Mouse (Mus musculus) heart, postnatal 36 days (tissue): ENCODE measurements around the gene Tcstv1. TPM values are rescaled to one million over a fixed set of nuclear protein-coding genes. Genes with fewer than 3 reads are reported as not detected.
"Not testable (repeated sequence)": the region's sequence is repeated elsewhere in the genome, so short reads cannot be mapped to it uniquely, and the experiment has no call there.

Source experiments
- DNase-seq, 2 experiments: peaks; one replicate each; pipeline ENCODE4 v3.0.0; 2021 to 2022
- intact Hi-C: fragments of 180-260 bp; cut with DNase I; formaldehyde crosslinking; loops from one replicate; pipeline ENCODE4 v1.15.1; 2025
- total RNA-seq, 2 experiments: library from RNA; stranded (reverse); gene quantifications; 2 replicates each; pipeline ENCODE4 v1.2.3; 2021

Tcstv1 gene
- not detected for total RNA-seq

DNA sequence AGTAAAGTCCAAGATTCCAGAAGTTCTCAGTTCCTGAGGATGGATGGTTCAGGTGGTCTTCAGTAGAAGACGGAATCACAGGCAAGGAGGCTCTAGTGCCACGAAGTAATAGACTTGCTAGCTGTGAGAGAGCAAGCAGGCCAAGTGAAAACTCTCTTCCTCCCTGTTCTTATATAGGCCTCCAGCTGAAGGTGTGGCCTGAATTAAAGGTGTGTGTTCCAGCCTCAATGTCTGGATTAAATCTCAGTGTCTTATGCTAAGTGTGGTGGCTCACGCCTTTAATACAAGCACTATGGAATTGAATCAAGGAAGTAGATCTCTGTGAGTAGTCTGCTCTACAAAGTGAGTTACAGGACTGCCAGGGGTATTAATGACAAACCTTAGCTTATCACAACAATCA lies at the start of gene Tcstv1:
Tcstv1 (minus strand) TSS at position 101 of the 400 bp plus-strand sequence.
- intact Hi-C loops, DNase-seq: not testable (repeated sequence)

DNA sequence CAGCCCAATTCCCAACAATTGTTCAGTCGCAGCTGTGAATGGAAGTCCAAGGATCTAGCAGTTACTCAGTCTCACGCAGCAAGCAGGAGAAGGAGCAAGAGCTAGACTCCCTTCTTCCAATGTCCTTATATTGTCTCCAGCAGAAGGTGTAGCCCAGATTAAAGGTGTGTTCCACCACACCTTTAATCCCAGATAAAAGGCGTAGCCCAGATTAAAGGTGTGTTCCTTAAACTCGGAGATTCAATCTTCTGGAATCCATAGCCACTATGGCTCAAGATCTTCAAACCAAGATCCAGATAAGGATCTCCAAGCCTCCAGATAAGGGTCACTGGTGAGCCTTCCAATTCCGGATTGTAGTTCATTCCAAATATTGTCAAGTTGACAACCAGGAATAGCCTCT lies 34.6 kb upstream of the Tcstv1 start, which contains the start of gene Gm21761:
Gm21761 (minus strand) TSS at position 101 of the 400 bp plus-strand sequence.
- intact Hi-C loops, DNase-seq: not testable (repeated sequence)

DNA sequence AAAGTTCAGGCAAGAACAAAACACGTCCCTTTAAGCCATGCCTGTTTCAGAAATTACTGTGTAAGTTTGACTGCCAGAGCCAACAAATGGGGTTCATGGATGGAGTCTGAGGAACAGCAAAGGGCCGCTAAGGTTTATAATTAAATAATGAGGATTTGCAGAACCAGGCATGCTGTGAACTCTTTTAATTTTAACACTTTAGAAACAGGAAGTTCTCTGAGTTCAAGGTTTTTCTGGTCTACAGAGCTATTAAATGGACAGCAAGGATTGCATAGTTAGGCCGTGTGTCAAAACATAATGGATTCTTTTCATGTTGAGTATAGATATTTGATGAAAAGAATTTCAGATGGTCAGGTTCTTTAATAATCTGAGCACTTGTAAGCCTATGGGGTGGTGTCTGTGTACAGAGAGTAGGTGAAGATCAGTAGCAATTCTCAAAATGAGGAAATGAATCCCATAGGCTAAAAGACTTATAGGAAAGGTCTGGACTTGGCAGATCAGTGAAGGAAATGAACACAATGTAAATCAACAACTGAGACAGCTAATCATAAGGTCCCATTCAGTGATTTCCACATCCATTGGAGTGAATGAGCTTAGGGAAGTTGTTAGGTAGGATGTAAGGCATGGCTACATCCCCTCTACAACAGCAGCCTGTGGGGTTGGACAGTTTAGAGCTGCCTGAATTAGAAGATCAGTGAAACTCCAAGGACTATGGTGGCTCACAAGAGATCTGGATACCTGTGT lies 30.2 kb upstream of the Tcstv1 start:
- intact Hi-C loops, result not testable (repeated sequence)

DNA sequence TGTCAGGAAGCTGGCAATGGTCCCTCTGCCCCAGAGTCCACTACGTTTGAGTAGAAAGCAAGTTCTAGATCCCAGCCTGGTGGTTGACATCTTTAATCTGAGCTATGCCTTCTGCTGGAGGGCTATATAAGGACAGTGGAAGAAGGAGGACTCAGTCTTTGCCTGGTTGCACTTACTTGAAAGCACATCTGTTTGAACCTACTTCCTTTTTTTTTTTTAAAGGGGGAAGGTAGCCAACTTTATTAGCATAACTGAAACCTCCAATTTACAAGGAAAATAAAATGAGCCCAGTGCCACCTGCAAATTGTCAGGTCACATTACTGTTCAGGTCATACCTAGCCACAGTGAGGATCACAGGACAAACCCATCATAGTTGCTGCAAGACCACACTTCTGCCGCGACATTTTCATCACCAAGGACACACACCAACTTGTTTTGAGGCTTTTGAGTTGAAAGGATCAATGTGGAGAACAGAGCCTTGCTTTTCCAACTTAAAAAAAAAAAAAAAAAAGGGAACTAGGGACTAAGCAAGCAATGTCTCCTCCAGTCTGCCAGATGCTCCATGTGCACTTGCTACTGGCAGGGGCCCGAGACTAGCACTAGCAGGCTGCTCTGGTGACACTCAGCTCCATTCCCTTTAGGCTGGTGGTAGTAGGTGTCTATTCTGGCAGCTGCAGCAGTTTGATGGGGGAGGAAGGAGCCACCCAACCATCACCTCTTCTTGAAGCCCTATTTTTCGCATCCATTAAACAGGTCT lies 22.6 kb upstream of the Tcstv1 start:
- DNase-seq, intact Hi-C loops: not testable (repeated sequence)

More for the DNA sequence above, 30.2 kb upstream of the Tcstv1 start:
- DNase-seq, result not testable (repeated sequence)

DNA sequence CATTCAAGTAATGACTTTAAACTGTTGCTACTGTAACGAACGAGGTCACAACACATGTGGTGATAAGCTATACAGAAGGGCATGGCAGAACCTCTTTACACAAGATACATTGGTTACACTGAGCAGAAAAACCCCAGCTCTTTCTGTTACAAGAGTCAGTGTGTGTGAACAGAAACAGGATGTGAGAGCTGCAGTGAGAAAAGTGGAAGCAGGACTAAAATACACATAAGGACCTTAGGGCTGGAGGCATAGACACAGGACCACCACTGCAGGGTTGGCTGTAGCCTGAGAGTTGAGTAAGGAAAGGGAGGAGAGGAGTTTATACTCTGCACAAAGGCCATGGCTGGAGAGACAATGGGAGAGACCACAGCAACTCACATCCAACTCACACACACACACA lies 21.9 kb upstream of the Tcstv1 start:
- intact Hi-C loops, DNase-seq: not testable (repeated sequence)

DNA sequence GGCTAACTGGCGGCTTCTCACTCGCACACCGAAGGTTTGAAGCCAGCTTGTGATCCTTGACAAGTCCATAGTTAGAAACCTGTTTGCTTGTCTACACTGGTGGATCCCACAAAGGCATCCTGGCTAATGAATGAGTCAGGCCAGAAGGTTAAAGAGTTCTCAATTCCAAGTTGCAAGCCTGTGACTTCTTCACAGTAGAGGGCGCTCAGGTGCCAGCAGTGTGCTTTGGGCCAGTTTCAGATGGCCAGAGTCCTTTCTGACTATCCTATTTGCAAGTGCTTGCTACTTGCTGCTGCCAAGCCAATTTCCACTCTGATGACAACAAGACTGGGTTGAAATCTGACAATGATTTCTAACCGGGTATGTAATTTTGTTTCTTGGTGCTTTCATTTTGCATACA lies 4.0 kb upstream of the Tcstv1 start:
- DNase-seq, intact Hi-C loops: not testable (repeated sequence)

DNA sequence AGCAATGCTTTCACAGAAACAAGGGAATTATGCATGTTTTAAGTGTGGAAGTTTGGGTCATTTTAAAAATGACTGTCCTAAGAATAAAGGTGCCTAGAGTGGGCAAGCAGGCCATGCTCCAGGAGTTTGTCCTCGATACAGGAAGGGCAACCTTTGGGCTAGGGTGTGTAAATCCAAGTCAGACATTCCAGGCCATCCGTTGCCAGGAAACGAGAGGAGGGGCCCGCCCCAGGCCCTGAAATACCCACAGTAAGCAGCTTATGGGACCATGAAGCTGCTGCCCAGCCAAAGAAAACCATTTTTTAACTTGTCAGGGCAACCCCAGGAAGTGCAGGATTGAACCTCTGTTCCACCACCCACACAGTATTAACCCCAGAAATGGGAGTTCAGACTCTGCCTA lies 7.7 kb downstream of the Tcstv1 start:
- intact Hi-C loops, DNase-seq: not testable (repeated sequence)

DNA sequence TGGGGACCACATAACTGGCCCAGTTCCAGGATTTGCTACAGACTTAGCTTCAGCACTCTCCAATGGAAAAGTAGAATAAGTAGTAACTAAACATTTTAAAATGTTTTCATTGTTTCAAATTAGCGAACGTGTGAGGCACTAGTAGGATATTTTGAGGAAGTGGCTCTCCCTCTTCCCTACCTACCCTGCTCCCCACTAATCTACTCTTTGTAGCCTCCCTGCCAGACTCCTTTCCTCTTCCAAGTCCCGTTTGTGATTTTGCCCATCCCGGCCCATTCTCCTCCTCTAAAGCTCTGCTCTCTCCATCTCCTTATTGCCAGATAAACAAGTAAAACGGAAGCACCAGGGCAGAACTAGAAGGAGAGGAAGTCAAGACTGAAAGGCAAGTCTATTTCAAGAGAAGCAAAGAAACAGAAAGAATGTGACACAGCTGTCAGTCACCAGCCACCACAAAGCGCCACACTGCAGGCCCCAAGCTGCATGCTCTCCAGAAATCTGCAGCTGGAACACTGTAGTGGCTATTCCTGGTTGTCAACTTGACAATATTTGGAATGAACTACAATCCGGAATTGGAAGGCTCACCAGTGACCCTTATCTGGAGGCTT lies 30.1 kb downstream of the Tcstv1 start:
- intact Hi-C loops, DNase-seq: not testable (repeated sequence)

DNA sequence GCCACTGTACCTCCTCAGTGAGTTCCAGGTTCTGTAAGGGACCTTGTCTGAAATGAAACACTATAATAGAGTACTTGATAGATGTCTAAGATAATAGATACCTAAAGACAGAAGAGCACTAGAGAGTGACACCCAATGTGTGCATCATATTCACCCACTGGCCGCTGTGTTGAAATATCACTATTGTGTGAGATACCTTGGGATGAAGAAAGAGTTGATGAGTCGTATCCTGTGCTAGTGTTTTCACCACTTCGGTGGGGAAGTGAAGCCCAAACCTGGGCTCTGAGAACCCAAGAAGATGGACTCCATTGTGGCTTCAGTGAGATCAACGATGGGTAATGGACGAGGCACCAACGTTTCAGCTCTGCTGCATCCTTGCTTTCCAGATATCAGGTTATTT lies 32.2 kb downstream of the Tcstv1 start:
- intact Hi-C loops, DNase-seq: not testable (repeated sequence)

Other genes starting within 250 kb of the Tcstv1 start
- 10 to 100 TPM; 38.6 to 39.0 TPM for gene Hmgcs1, start 204.4 kb downstream of the Tcstv1 start, total RNA-seq
- 1 to 10 TPM; 1.2 to 1.6 TPM for gene Nim1k, start 138.9 kb downstream of the Tcstv1 start, total RNA-seq
- 10 to 100 TPM; 17.0 to 19.0 TPM for gene Zfp131, start 103.9 kb downstream of the Tcstv1 start, total RNA-seq
- not detected for gene AF067063, start 64.6 kb downstream of the Tcstv1 start, total RNA-seq
- gene D13Ertd608e, start 58.8 kb downstream of the Tcstv1 start, total RNA-seq, result not detected
- not detected for gene Gm21761, start 34.5 kb upstream of the Tcstv1 start, total RNA-seq
- gene B020031M17Rik, start 56.0 kb upstream of the Tcstv1 start, total RNA-seq, result not detected
- not detected for gene Gm36079, start 132.2 kb upstream of the Tcstv1 start, total RNA-seq
- gene Gm21188, start 157.4 kb upstream of the Tcstv1 start, total RNA-seq, result under 1 TPM in 1 of 2 experiments, not detected in 1; 0.31 TPM
- not detected for gene Gm20767, start 245.5 kb upstream of the Tcstv1 start, total RNA-seq